Mouse (Mus musculus) cerebellum, adult (tissue): ENCODE data around the gene B3galt4.
"Not testable (repeated sequence)": the region's sequence is repeated elsewhere in the genome, so short reads cannot be mapped to it uniquely, and the experiment has no call there.

Experiments used
- ATAC-seq: cut with Nextera tagmentation; 2 replicates; pipeline ENCODE4 v1.9.2; 2017; ENCODE audit warnings: mild to moderate bottlenecking, moderate library complexity, mixed read lengths; ENCODE audit not compliant: insufficient number of reproducible peaks, low FRiP score, low TSS enrichment

Gene B3galt4

GRCm38 (mm10) chr17:33910346-33911051 is 40.8 kb downstream of the B3galt4 start:
- ATAC-seq = no peak

GRCm38 (mm10) chr17:33909869-33910250 is 41.4 kb downstream of the B3galt4 start:
- ATAC-seq = no peak

GRCm38 (mm10) chr17:33909077-33909868 is 42.0 kb downstream of the B3galt4 start, which contains the start of gene Daxx:
TSS of gene Daxx (plus strand) at chr17:33909414.
- ATAC-seq = peak; percentile 95

GRCm38 (mm10) chr17:33908331-33909076 is 42.8 kb downstream of the B3galt4 start:
- peak; percentile 36; the same call in 1 of the 2 replicates for ATAC-seq

GRCm38 (mm10) chr17:33904835-33905234 is 46.5 kb downstream of the B3galt4 start, which contains the start of gene Platr17:
TSS of gene Platr17 (plus strand) at chr17:33905135.
- ATAC-seq = not testable (repeated sequence)

- not testable (repeated sequence) for ATAC-seq
Observed at GRCm38 (mm10) chr17:33903911-33904651, 47.2 kb downstream of the B3galt4 start.

- no peak for ATAC-seq
Observed at GRCm38 (mm10) chr17:33902491-33902890, 48.8 kb downstream of the B3galt4 start.

GRCm38 (mm10) chr17:33902079-33902478 is 49.2 kb downstream of the B3galt4 start:
- ATAC-seq = no peak

- no peak for ATAC-seq
Observed at GRCm38 (mm10) chr17:33901653-33902052, 49.6 kb downstream of the B3galt4 start.

- no peak for ATAC-seq
Observed at GRCm38 (mm10) chr17:33900989-33901314, 50.3 kb downstream of the B3galt4 start.

- no peak for ATAC-seq
Observed at GRCm38 (mm10) chr17:33900281-33900988, 50.9 kb downstream of the B3galt4 start.
